Mouse (Mus musculus) activated CD4-positive, CD25-positive, alpha-beta regulatory T cell, adult 9 weeks (primary cell): ENCODE measurements around the gene Zfp979. TPM values are rescaled to one million over a fixed set of nuclear protein-coding genes. Genes with fewer than 3 reads are reported as not detected.

Experiments
- polyA plus RNA-seq: library from polyadenylated mRNA; unstranded; fragments of 100-300 nt; shearing (Covaris generic); gene quantifications from one replicate; pipeline ENCODE4 v1.2.1, GENCODE M21; 2017

Zfp979 gene
- 0.43 TPM for polyA plus RNA-seq

DNA sequence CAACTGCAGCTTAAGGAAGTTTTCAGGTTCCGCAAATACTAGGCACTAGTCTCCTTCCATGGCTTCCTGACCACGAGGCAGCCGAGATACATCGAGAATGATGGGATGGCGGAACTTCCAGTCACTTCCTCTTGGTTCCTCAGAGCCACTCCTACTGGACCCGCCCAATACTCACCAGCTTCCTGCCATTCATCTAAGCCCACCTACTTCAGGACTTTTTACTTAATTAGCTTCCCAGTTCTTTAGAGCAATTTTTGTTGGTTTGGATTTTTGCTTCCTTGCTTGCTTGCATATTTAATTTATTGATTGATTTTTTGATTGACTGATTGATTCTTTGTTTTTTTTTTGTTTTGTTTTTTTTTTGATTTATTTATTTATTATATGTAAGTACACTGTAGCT, at the start of gene Zfp979:
Gene Zfp979 (minus strand): TSS at position 101 of the 400 bp plus-strand sequence.

Other genes starting within 250 kb of the Zfp979 start
- gene Zfp982, start 150.1 kb downstream of the Zfp979 start, polyA plus RNA-seq, result 0.99 TPM
- gene Gm16503, start 102.3 kb downstream of the Zfp979 start, polyA plus RNA-seq, result 0.11 TPM
- 0.60 TPM for gene Zfp985, start 89.2 kb downstream of the Zfp979 start, polyA plus RNA-seq
- not detected for gene Zfp534, start 60.0 kb upstream of the Zfp979 start, polyA plus RNA-seq
- 32.1 TPM for gene Zfp984, start 167.3 kb upstream of the Zfp979 start, polyA plus RNA-seq
- gene Zfp933, start 205.9 kb upstream of the Zfp979 start, polyA plus RNA-seq, result 6.2 TPM
- 115 TPM for gene Miip, start 226.3 kb upstream of the Zfp979 start, polyA plus RNA-seq
- 4.8 TPM for gene Fv1, start 226.5 kb upstream of the Zfp979 start, polyA plus RNA-seq